Mouse (Mus musculus) thymus, adult 2 months (tissue): ENCODE data around the gene Gpr152. TPM values are rescaled to one million over a fixed set of nuclear protein-coding genes. Genes with fewer than 3 reads are reported as not detected.

Experiments
- DNase-seq: peaks from one replicate; pipeline ENCODE4 v3.0.0; 2021
- H3K27ac ChIP-seq: fragments of 200-500 bp; 2 replicates; pipeline ENCODE4 v1.5.1; 2012; ENCODE audit warnings: low read length, control low read depth; ENCODE audit not compliant: control insufficient read depth, insufficient read depth
- H3K27me3 ChIP-seq: fragments of 200-500 bp; 2 replicates; pipeline ENCODE4 v1.6.1; 2012; ENCODE audit warnings: mild to moderate bottlenecking, low read length, moderate library complexity, mixed read lengths; ENCODE audit not compliant: control insufficient read depth, insufficient read depth
- H3K36me3 ChIP-seq: fragments of 200-500 bp; 2 replicates; pipeline ENCODE4 v1.6.1; 2012; ENCODE audit warnings: mild to moderate bottlenecking, low read length, moderate library complexity; ENCODE audit not compliant: control insufficient read depth, insufficient read depth
- H3K4me1 ChIP-seq: fragments of 200-500 bp; replicated peaks from 2 replicates; pipeline ENCODE4 v1.6.1; 2012; ENCODE audit warnings: low read length; ENCODE audit not compliant: control insufficient read depth, insufficient read depth
- H3K4me3 ChIP-seq: fragments of 200-500 bp; 2 replicates; pipeline ENCODE4 v1.5.1; 2012; ENCODE audit warnings: mild to moderate bottlenecking, low read length, control low read depth, moderate library complexity; ENCODE audit not compliant: control insufficient read depth, insufficient read depth
- CTCF ChIP-seq: fragments of 200-500 bp; IDR thresholded peaks from 2 replicates; pipeline ENCODE4 v1.5.1; 2012; ENCODE audit warnings: mild to moderate bottlenecking, control low read depth, low read length, moderate library complexity, borderline replicate concordance; ENCODE audit not compliant: control insufficient read depth, poor library complexity, insufficient read depth; ENCODE audit errors: extremely low read depth
- POLR2A ChIP-seq: fragments of 200-500 bp; IDR thresholded peaks from 2 replicates; pipeline ENCODE4 v1.6.1; 2012; ENCODE audit warnings: mild to moderate bottlenecking, low read length, control low read depth, moderate library complexity; ENCODE audit not compliant: control insufficient read depth, poor library complexity, insufficient read depth; ENCODE audit errors: extremely low read depth
- WGBS: fragments of 180-500 bp; shearing (Covaris S2); methylation state at CpG from one replicate; pipeline ENCODE4 v1.1.7; 2018; 5-methylcytosine and 5-hydroxymethylcytosine counted together
- polyA plus RNA-seq: library from polyadenylated mRNA; depleted of rRNA; stranded (reverse); fragments of >200 nt; gene quantifications from 2 replicates; pipeline ENCODE4 v1.2.3, GENCODE M21; 2012; rRNA removed

The Gpr152 gene
- polyA plus RNA-seq, result 0.20 and 0.24 TPM in 2 replicates

DNA sequence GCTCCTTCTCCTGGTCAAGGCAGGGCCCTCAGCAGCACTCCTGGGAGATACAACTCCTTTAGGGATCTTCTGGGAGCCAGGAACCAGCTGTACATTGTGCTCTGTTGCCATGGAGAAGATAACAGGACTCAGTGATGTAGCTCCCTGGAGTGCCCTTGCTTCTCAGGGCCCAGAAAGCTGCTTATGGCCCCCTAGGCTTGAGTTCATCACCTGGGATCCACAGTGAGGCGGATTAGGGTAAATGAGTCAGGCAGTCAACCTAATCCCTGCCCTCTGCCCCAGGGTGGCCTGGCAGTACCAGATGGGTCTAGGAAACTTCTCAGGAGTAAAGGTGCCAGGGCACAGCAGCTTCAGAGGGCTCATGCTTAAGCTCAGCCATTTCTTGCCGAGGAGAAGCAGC lies at the start of gene Gpr152:
Gene Gpr152, plus strand, starts transcription at position 342 of the 400 bp plus-strand sequence.
- WGBS, result 98% methylated on average over 2 of the region's 2 CpGs
- Histone ChIP-seq H3K4me1 (peaks cover 22% of the 10 kb centered on the region), H3K36me3 (no peaks in the 10 kb centered on the region), H3K27ac (no peak within 1 kb of the TSS), H3K4me3 (no peak within 1 kb of the TSS), H3K27me3 (no peaks in the 10 kb centered on the region)
- DNase-seq, result no peak
- TF ChIP-seq POLR2A (no peak), CTCF (no peak)

- Histone ChIP-seq H3K27me3 (no peaks in the 10 kb centered on the region), H3K4me3 (no peak overlapping the region), H3K4me1 (peaks cover 9% of the 10 kb centered on the region), H3K27ac (no peak overlapping the region), H3K36me3 (no peaks in the 10 kb centered on the region)
- DNase-seq, result no peak
- WGBS, result 94% methylated on average over 3 of the region's 3 CpGs
- TF ChIP-seq POLR2A (no peak), CTCF (no peak)
Observed at GRCm38 (mm10) chr19:4090446-4090845, 49.1 kb upstream of the Gpr152 start.

DNA sequence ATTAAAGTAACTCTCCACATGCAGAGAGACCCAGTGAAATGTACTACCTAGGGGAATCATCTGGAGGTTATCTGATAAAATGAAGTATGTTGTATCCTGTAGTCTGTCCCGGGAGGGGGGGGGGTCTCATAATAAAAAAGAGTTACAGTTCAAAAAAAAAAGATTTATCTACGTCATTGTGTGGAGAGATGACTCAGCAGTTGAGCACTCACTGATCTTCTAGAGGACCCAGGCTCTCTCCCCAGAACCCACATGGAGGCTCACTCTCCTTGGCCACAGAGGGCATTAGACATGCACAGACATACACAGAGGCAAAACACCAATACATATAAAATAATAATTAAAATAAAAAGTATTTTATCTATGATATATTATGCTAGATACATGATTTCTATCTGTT lies 48.2 kb upstream of the Gpr152 start:
- TF ChIP-seq POLR2A (no peak), CTCF (no peak)
- DNase-seq, result no peak

GRCm38 (mm10) chr19:4092750-4093149 lies 46.8 kb upstream of the Gpr152 start:
- H3K4me3 ChIP-seq, result no peak overlapping the region

More for the DNA sequence above, 48.2 kb upstream of the Gpr152 start:
- H3K27ac ChIP-seq, result no peak overlapping the region
- no peaks in the 10 kb centered on the region for H3K27me3 ChIP-seq
- no peak overlapping the region for H3K4me3 ChIP-seq
- WGBS, result 18% methylated on average over 2 of the region's 2 CpGs
- H3K36me3 ChIP-seq, result no peaks in the 10 kb centered on the region
- peaks cover 11% of the 10 kb centered on the region for H3K4me1 ChIP-seq

GRCm38 (mm10) chr19:4093772-4094171 lies 45.8 kb upstream of the Gpr152 start:
- DNase-seq, result no peak
- H3K27me3 ChIP-seq, result no peaks in the 10 kb centered on the region
- WGBS, result 26% methylated on average over 7 of the region's 7 CpGs
- no peak overlapping the region for H3K27ac ChIP-seq
- TF ChIP-seq POLR2A (no peak), CTCF (no peak)
- no peak overlapping the region for H3K4me3 ChIP-seq
- H3K4me1 ChIP-seq, result peaks cover 27% of the 10 kb centered on the region
- no peaks in the 10 kb centered on the region for H3K36me3 ChIP-seq

More at GRCm38 (mm10) chr19:4092750-4093149, 46.8 kb upstream of the Gpr152 start:
- WGBS, result 86% methylated on average over 3 of the region's 3 CpGs
- Histone ChIP-seq H3K27ac (no peak overlapping the region), H3K4me1 (peaks cover 18% of the 10 kb centered on the region), H3K36me3 (no peaks in the 10 kb centered on the region), H3K27me3 (no peaks in the 10 kb centered on the region)
- TF ChIP-seq CTCF, result no peak
- no peak for TF ChIP-seq POLR2A
- no peak for DNase-seq

DNA sequence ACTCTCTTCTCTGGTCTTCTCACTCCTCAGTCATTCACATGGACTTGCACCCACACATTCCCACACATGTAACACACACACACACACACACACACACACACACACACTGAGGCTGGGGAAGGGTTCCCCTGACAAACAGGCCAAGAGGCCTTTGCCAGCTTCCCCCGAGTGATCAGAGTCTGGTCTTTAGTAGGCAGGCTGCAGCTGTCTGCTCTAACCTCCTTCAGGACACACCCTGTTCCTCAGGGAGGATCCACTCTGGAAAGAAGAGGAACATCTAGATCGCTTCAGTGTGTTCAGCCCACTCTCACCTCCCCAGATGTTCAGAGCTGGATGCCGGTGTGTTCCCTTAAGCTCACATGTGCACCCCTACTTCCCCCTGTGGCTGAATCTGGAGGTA lies 45.2 kb upstream of the Gpr152 start:
- peaks cover 31% of the 10 kb centered on the region for H3K4me1 ChIP-seq
- no peak overlapping the region for H3K4me3 ChIP-seq
- WGBS, result 94% methylated on average over 3 of the region's 3 CpGs
- no peak for DNase-seq
- H3K36me3 ChIP-seq, result no peaks in the 10 kb centered on the region
- H3K27me3 ChIP-seq, result no peaks in the 10 kb centered on the region
- no peak overlapping the region for H3K27ac ChIP-seq
- no peak for TF ChIP-seq POLR2A
- no peak for TF ChIP-seq CTCF

DNA sequence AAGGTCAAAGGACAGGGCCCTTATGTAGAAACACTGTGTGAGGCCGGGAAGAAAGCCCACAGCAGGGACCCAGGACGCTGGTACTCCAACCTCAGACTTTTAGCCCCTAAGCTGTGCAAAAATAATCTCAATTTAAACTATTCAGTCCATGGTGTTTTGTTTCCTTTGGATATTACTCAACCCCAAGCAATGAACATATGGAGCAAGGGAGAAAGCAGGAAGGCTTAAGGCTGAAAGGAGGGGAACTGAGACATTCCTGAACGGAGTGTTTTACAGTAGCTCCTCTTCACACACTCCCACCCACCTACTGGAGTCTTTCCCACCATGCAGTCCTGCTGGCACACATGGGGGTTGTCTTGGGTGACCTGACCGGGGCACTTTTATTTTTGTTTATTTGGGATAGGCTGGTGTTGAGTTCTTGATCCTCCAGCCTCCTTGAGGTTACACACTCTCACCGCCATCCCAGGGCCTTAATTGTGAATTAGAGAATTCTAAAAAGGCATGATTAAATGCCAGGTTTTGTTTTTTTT lies 44.7 kb upstream of the Gpr152 start:
- Histone ChIP-seq H3K27ac (no peak overlapping the region), H3K36me3 (no peaks in the 10 kb centered on the region), H3K4me3 (no peak overlapping the region), H3K4me1 (peaks cover 35% of the 10 kb centered on the region), H3K27me3 (no peaks in the 10 kb centered on the region)
- DNase-seq, result no peak
- WGBS, result 95% methylated on average over 5 of the region's 5 CpGs
- TF ChIP-seq POLR2A, result no peak
- no peak for TF ChIP-seq CTCF
